Mouse (Mus musculus) CD4-positive, CD25-positive, alpha-beta regulatory T cell, adult 2 months (primary cell): ENCODE measurements at regions not wholly inside any gene's neighbourhood (a gene's known extent, or its start where the extent isn't known, plus 50 kb on each side); places are given as distances from the start of the nearest gene placed in this dataset.
"Not testable (repeated sequence)": the region's sequence is repeated elsewhere in the genome, so short reads cannot be mapped to it uniquely, and the experiment has no call there.

Experiments
- DNase-seq: peaks from one replicate; pipeline ENCODE4 v3.0.0-alpha.2; 2012; ENCODE audit warnings: low read depth, low spot score

GRCm38 (mm10) chr16:30190935-30191514, 76.3 kb downstream of the Cpn2 start:
- no peak for DNase-seq

- DNase-seq, result no peak
Measured at GRCm38 (mm10) chr16:30193294-30194261, 73.7 kb downstream of the Cpn2 start.

GRCm38 (mm10) chr16:30194836-30195235, 72.5 kb downstream of the Cpn2 start:
- DNase-seq, result no peak

- DNase-seq, result not testable (repeated sequence)
Measured at GRCm38 (mm10) chr16:30195859-30196258, 71.4 kb downstream of the Cpn2 start.

GRCm38 (mm10) chr16:30197351-30197750, 69.9 kb downstream of the Cpn2 start:
- DNase-seq, result no peak

GRCm38 (mm10) chr16:30199836-30200235, 67.5 kb downstream of the Cpn2 start:
- DNase-seq, result no peak

- DNase-seq, result no peak
Measured at GRCm38 (mm10) chr16:30204144-30204543, 63.2 kb downstream of the Cpn2 start.

GRCm38 (mm10) chr16:30205314-30205815, 61.9 kb downstream of the Cpn2 start:
- DNase-seq, result no peak

- no peak for DNase-seq
Measured at GRCm38 (mm10) chr16:30205816-30206356, 61.4 kb downstream of the Cpn2 start.
